Mouse (Mus musculus): ENCODE results near the gene Padi2.

DNA sequence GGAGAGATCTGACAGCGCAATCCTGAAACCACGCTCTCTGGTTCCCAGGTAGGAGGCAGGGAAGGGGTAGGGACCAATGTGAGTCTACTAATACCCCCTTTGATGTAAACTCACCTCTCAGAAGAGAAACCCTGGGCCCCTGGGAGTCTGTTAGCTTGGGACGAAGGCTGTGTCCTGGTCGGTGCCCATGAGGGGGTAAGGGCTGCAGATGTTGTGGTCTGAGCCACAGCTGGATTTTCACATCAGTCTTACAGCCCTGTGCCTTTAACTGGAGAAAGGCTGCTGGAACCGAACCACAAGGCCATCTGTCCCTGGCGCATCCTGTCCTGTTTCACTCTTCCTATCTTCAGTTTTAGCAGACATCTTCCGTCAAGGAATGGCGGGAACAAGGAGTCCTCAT, 30.0 kb upstream of the Padi2 start:
- TF ChIP-seq POLR2A (IDR thresholded peaks at IDR 0.05; ENCODE audit: borderline replicate concordance, extremely low read depth, low read depth, low read length) (no peak), CTCF (IDR thresholded peaks at IDR 0.05; ENCODE audit: insufficient read depth, low read length) (no peak)
